Mouse (Mus musculus) brain, adult 10 weeks (tissue): Measurements from ENCODE around the gene Hsd3b7. TPM values are rescaled to one million over a fixed set of nuclear protein-coding genes. Genes with fewer than 3 reads are reported as not detected.

Experiments used
- polyA plus RNA-seq: library from polyadenylated mRNA; stranded (reverse); fragments of 350-450 nt; fragmentation: Illumina TruSeq; extraction: RNeasy Lipid Tissue Mini Kit (QIAGEN cat#74804); gene quantifications from one replicate; pipeline ENCODE4 v1.2.3, GENCODE M21; 2015; ENCODE audit warnings: low read depth, low replicate concordance

Hsd3b7 gene
- polyA plus RNA-seq, result 13.3 TPM

DNA sequence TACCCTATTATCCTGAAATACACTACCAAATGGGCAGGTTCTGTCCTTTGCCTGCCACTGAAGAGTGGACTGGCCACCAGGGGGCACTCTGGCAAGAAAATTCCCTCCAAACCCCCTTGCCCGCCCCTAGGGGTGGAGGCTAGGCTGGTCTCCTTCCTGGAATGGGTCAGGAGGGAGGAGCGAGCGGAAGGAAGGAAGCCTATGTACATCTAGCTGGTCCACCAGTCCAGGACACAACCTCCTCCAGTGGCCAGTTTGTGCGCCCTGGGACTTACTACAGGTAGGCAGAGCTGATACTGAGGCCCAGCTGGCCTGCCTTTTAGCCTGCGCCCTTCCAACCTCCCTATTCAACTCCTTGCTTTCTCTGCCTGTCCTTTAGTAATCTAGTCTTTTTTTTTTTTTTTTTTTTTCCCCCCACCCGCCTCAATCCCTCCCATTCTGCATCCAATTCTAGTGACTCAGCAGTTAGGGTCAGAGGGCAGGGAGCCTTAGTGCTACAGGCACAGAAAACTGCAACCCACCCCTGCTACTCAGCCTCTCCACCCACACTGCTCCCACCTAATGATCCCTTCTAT, at the start of gene Hsd3b7:
Gene Hsd3b7, plus strand, starts transcription at position 170 of the 575 bp plus-strand sequence.

GRCm38 (mm10) chr7:127769651-127770038, 30.8 kb upstream of the Hsd3b7 start, which contains the start of gene Orai3:
TSS of gene Orai3 (plus strand) at chr7:127769815.

DNA sequence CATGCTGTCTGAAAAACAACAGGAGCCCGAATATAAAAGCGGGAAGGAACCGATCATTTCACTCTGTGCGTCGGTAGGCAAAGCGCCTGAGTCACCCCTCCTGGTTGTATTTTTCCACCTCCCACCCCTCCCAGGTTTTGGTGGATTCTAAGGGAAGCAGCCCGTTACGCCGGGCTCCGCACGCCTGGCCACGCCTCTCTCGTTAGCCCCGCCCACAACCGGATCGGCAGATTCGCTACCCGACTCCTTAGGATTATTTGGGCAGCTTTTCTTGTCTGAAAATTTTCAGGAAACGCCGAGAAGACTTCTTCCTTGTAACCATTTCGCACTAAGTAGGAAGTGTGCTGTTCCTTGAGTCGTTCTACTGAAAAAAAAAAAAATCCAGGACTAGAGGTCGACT, 24.0 kb upstream of the Hsd3b7 start, which contains the start of gene Setd1a:
Gene Setd1a, plus strand, starts transcription at position 245 of the 400 bp plus-strand sequence.

DNA sequence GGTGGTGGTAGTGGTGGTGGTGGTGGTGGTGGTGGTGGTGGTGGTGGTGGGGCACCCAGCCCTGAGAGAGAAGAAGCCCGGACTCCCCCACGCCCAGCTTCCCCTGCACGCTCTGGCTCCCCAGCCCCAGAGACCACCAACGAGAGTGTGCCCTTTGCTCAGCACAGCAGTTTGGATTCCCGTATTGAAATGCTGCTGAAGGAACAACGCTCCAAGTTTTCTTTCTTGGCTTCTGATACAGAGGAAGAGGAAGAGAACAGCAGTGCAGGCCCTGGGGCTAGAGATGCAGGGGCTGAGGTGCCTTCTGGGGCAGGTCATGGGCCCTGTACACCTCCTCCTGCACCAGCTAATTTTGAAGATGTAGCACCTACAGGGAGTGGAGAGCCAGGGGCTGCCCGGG, 15.1 kb upstream of the Hsd3b7 start, which contains the start of gene Gm49388:
Gene Gm49388, plus strand, starts transcription at position 301 of the 400 bp plus-strand sequence.

DNA sequence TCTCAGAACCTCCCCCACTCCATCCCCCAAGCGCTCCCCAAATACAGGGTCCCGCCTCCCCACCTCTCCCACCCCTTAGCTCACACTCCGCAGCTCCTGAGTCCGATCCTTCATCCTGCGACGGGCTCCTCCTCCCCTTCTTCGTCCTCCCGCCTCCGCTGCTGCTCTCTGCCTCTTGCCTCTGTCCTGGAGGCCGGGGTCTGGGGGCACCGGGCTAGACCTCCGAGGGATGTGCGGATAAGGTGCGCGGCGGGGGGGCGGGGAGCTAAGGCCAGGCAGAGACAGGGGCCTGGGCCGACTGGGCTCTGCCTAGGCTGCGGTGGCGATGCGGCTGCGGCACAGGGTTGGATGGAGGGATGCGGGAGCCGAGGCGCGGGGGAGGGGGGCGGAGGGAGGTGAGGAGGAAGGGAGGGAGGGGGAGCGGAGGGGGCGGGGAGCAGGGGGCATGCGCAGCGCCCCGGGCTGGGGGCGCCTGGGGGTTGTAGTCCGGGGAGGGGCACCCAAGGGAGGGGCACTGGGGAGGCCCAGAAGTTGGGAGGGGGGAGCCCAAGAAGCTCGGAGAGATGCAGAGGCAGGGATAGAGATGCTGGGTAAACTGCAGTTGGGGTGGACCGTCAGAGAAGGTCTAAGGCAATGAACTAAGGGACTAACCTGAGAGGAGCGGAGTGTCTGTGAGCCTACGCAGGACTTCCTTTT, 23.9 kb downstream of the Hsd3b7 start, which contains the start of the genes Stx4a and Stx1b:
Gene Stx4a, plus strand, starts transcription at position 119 of the 696 bp plus-strand sequence.
Gene Stx1b, minus strand, starts transcription at position 374 of the 696 bp plus-strand sequence.

Other genes starting within 250 kb of the Hsd3b7 start
- gene Tmem265, start 239.2 kb upstream of the Hsd3b7 start, polyA plus RNA-seq, result not detected
- 93.0 TPM for gene Phkg2, start 227.3 kb upstream of the Hsd3b7 start, polyA plus RNA-seq
- 12.4 TPM for gene Ccdc189, start 212.0 kb upstream of the Hsd3b7 start, polyA plus RNA-seq
- gene Rnf40, start 211.8 kb upstream of the Hsd3b7 start, polyA plus RNA-seq, result 30.1 TPM
- gene Zfp629, start 184.8 kb upstream of the Hsd3b7 start, polyA plus RNA-seq, result 10.7 TPM
- gene Bcl7c, start 91.7 kb upstream of the Hsd3b7 start, polyA plus RNA-seq, result 25.9 TPM
- gene Ctf1, start 87.9 kb upstream of the Hsd3b7 start, polyA plus RNA-seq, result 2.5 TPM
- gene Ctf2, start 68.4 kb upstream of the Hsd3b7 start, polyA plus RNA-seq, result not detected
- gene Fbxl19, start 56.1 kb upstream of the Hsd3b7 start, polyA plus RNA-seq, result 38.6 TPM
- gene Orai3, start 30.8 kb upstream of the Hsd3b7 start, polyA plus RNA-seq, result 20.2 TPM
- gene Setd1a, start 23.9 kb upstream of the Hsd3b7 start, polyA plus RNA-seq, result 21.5 TPM
- not detected for gene Gm49388, start 15.0 kb upstream of the Hsd3b7 start, polyA plus RNA-seq
- 88.0 TPM for gene Stx4a, start 23.7 kb downstream of the Hsd3b7 start, polyA plus RNA-seq
- gene Stx1b, start 23.9 kb downstream of the Hsd3b7 start, polyA plus RNA-seq, result 319 TPM
- gene Zfp646, start 75.6 kb downstream of the Hsd3b7 start, polyA plus RNA-seq, result 12.6 TPM
- 9.1 TPM for gene Zfp668, start 76.2 kb downstream of the Hsd3b7 start, polyA plus RNA-seq
- 2.1 TPM for gene Prss53, start 90.4 kb downstream of the Hsd3b7 start, polyA plus RNA-seq
- not detected for gene Gm21974, start 94.8 kb downstream of the Hsd3b7 start, polyA plus RNA-seq
- gene Vkorc1, start 95.0 kb downstream of the Hsd3b7 start, polyA plus RNA-seq, result 40.9 TPM
- 45.9 TPM for gene Bckdk, start 103.5 kb downstream of the Hsd3b7 start, polyA plus RNA-seq
- gene Kat8, start 111.9 kb downstream of the Hsd3b7 start, polyA plus RNA-seq, result 41.5 TPM
- 0.65 TPM for gene Prss8, start 129.5 kb downstream of the Hsd3b7 start, polyA plus RNA-seq
- gene Prss36, start 146.1 kb downstream of the Hsd3b7 start, polyA plus RNA-seq, result 14.3 TPM
- 307 TPM for gene Fus, start 166.9 kb downstream of the Hsd3b7 start, polyA plus RNA-seq
- 4.3 TPM for gene Pycard, start 193.3 kb downstream of the Hsd3b7 start, polyA plus RNA-seq
- gene Trim72, start 203.3 kb downstream of the Hsd3b7 start, polyA plus RNA-seq, result 0.34 TPM